Mouse (Mus musculus) lung, postnatal 14 days (tissue): ENCODE results near the gene Cdyl2.

ENCODE experiments used
- DNase-seq: peaks from one replicate; pipeline ENCODE4 v3.0.0; 2021

Gene Cdyl2

DNA sequence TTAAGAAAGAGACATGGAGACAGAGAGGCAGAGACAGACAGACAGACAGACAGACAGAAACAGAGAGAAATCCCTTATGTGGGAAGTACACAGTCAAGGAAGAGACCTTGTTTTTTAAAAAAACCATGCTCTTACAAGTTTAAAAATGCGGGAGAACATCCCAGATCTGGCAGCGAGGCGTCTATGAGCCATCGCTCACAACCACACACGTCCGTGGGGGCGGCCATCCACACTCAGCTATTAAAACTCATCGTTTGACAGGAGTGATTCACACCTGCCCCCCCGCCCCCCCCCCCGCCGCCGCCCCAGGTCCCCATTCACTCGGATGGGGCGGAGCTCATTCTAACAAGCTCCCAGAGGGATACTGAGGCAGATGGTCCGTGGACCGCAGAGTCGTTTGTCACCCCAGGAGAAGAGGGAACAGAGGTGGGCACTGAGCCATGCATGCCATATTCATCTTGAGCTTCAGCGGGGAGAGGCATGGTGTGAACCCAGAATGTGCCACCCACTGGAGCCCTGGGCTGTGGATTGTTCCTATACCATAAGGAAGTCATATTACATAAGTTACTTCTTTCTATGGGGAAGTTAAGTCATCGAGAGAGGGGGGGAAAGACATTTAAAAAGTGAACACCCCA lies 113.0 kb downstream of the Cdyl2 start:
- no peak for DNase-seq

DNA sequence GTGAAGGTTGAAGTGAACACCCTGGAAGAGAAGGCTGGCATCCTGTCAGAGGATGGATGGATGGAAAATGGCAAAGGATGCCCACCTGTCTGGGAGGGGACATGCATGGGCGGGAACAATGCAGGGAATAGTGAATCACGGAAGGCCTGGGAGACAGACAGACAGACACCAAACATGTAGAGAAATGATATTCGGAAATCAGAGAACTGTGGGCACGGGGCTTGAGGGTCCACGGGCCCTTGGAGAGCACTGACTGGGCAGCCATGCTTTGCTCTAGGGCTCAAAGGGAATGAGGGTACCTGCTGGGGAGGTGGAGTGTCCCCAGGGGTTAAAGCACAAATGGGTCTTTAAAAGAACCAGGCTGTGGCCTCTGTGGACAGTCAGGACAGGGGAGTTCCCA lies 113.6 kb downstream of the Cdyl2 start:
- no peak for DNase-seq

DNA sequence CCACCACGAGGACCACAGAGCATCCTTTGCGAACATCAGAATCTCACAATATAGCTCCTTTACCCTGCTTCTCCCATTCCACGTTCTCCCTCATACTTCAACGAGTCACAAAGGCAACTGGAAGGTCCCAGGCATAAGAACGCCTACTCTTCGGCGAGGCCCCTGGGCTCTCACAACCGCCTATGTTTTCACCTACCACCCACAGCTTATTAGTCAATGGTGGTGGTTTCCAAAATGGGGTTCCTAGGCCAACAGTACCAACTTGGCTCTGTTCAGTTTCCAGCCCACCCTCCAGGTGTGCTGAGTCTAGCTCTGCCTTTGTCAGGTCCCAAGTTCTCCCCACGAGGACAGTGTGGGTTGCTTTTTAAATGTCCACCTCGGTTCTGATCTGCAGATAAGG lies 114.0 kb downstream of the Cdyl2 start:
- no peak for DNase-seq

DNA sequence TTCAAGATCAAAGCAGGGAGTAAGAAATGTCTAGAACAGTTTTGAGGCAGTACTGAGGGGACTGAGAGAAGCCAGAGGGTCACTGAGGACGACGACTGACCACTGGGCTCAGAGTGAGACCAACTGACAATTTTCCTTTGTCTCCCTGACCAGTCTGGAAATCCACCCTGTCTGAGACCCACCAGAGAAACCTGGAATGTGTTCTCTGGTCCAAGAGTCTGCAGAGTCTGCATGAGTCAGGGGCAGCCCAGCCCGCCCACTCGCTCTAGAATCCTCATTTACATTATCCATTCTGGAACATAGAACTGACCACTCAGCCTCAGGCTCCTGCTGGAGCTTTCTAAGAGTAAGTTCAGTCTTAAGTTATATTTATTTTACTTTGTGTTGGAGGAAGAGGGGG lies 114.9 kb downstream of the Cdyl2 start:
- no peak for DNase-seq

DNA sequence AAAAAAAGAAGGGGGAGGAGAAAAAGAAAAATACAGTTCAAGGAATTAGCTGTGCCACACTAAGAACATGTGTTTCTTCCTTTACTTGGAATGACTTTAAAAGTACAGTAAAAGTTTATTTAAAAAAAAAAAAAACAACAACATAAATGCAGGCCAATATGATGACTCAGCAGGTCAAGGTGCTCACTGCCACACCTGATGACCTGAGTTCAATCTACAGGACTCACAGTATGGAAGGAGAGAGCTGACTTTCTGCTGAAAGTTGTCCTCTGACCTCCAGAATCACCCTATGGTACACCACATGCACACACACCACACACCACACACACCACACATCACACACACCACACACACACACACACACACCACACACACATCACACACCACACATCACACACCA lies 116.4 kb downstream of the Cdyl2 start:
- DNase-seq = no peak

DNA sequence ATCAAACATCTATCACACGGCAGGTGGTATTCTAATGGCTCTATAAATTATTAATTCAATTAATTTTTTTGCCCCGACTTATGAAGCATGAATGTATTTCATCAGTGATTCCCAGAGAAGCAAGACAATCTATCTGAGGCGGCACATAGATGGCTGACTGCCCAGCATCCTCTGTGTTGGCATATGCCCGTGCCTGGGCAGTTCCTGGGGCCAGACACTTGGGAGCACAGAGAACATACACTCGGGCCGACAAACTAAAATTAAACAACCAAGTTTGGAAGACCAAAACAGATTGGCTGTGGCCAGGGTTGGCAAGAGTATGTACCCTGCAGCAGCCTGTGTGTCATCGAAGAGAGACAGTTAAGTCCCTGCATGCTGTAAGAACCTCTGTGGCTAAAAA lies 117.9 kb downstream of the Cdyl2 start:
- DNase-seq = no peak

DNA sequence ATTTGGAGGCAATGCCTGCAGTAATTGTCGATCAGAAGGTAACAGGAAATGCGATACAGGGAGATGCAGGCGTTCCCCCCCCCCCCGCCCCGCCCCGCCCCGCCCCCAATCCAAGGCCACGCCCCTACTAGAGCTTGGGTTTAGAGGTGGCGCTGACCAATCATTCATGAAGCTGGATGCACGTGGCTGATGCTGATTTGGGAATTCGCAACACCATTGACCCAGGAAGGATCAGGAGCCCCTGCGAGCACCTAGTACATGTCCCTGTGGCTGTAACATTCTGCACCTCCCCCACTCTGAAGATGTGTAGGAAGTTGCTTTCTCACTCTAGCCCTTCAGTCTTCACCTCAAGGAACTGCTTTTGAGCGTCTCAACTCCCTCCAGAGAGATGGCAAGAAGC lies 126.6 kb downstream of the Cdyl2 start:
- DNase-seq = no peak

DNA sequence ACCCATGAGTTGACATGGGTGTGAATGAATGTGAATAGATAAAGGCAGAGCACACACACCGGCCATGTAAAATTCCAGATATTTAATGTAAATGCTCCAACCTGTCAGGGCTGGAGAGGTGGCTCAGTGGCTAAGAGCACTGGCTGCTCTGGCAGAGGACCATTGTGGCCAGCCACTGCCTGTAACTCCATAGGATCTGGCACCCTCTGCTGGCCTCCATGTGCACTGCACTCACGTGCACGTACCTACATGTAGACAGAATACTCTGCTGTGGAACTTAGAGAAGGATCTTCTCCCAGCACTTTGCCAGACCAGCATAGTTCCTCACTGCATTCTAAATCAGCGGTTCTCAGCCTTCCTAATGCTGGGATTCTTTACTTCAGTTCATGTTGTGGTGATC lies 130.0 kb downstream of the Cdyl2 start:
- DNase-seq = no peak

DNA sequence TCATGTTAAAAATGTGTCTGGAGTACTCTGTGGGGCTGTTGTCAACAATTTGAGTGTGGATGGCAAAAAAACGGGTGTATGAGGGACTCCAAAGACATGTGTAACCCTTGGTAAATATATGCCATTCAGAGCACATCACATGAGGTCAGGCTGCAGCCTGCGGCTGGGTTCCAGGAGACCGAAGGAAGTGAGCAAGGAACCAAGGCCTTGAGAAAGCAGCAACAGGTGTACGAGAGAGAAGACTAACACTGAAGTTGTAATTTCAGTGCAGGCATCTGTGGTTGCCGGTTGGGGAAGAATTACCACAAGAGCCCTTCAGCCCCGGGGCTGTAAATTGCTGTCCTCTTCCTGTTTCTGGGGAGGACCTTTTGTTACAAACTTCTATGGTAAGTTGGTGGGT lies 133.1 kb downstream of the Cdyl2 start:
- no peak for DNase-seq

DNA sequence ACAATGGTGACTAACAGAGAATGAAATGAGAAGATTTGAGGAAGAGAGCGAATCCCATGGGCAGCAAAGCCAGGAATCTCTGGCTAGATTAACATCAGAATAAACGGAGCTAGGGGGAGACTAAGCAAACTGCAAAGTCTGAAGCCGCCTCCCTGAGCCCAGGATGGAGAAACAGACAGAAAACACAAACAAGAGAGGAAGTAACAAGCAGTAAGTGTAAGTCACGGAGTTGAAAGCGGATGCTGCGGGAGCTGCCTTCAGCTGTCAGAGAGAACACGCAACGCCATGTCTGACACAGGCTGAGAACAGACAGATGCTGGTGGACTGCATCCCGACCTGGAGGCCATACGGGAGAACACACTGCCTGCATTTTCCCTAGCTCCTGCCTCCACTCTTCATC lies 141.6 kb downstream of the Cdyl2 start:
- DNase-seq = no peak

DNA sequence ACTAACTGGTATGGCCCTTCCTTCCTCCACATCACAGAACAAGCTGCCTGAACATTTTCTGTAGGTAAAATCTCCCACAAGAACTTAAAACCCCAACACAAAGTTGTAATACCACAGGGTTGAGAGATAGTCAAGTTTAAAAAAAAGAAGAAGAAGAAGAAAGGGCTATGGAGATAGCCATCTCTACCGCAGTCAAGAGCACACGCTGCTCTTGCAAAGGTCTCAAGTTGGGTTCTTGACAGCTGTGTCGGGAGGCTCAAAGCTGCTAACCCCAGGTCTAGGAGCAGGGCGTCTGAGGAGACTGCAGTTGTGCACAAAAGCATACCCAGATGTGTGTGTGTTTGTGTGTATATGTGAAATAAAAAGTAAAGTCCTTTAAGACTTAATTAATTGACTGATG lies 142.2 kb downstream of the Cdyl2 start:
- no peak for DNase-seq

DNA sequence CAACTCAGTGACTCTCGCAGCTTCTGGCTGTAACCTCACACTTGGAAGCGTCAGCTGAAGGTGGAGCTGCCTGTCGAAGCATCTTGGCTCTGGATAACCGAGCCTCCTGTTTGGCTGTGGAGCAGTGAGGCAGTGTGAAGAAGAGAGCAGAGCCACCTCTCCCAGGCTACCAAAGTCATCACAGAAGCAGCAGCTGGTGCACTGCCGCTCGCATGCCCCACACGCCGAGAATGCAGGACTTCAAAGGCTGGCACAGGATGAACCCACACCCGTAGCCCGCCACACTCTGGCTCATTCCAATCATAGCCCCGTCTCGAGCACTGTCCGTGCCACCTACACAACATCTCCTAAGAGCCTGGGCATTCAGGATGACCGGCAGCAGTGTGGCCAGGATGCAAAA lies 142.7 kb downstream of the Cdyl2 start:
- DNase-seq = no peak

DNA sequence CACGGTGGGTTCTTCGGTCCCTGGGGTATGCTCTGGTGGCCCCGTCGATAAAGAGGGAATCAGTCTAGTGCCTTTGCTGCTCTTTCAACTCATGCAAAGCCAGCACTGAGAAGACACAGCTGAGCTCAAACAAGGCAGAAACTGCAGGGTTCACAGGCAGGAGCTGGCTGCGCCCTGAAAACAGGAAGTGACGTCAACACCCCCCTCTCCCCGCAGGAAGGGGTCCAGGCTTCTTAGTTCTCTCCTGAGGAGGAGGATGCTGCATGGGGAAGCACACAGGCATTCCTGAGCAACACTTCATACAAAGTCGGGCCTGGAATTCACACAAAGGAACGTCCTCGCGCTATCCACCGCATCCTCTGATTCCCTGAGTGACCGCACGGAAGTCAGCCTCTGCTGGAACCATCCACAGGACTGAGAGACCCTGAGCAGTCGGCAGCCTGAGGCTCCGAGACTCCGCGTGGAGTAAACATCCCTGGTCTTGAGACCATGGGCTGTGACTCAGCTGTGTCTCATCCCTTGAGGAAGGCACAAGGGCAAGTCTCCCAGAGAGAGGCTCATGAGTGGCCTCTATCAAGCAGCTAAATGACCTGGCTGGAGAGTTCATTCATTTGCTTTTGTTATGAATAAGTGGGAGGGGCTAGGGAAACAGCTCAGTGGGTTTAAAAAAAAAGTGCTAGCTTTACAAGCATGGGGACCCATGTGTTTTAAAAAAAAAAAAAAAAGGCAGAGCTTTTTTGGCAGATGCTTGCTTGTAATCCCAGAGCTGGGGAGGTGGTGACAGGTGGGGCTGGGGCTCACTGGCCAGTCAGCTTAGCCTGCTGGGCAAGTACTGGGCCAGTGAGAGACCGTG lies 144.9 kb downstream of the Cdyl2 start:
- DNase-seq = no peak

DNA sequence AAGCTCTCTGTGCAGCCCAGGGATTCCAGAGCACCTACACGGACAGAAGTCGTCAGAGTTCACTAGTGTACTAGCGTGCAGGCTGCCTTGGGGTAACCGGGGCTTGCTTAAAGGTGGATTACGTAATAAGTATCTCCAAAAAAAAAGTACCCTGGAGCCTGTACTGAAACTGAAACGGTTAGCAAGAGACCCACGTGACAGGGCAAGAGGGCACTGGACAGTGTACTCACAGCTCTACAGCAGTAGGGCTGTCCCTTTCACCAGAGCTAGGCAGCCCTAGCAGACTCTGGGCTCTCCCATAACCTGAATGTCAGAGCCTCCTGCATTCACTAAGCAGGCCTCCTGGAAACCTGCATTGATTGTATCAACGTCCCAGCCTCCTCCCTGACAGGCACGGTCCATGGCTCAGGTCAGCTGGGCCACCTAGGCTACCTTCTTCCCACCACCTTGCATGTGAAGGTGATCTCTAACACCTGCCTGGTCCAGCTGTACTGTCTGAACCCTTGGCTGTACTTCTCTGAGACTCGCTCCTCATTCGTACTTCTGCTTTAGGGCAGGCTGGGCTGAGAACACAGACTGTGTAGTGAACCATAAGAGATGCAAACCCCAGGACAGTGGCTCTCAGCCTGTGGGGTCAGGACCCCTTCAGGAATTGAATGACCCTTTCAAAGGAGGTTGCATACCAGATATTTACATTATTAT lies 151.3 kb downstream of the Cdyl2 start:
- DNase-seq = peak; percentile 5

DNA sequence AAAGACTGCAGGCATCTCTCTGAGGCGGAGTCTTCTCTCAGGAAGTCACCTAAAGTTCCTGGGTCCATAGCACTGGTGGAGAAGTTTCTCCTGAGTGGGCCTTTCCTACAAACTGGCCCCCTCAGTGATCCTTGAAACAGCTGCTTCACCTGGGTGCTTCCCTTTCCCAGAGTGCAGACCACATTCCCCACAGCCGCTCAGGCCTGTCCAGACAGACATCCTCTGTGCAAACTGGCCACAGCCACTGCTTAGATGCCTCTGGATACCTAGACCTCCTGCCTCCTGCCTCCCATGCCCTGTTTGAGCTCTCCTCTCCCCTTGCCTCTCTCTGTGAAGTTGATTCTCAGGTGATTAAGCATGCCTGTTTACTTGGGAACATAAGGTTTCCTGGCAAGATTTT lies 156.1 kb downstream of the Cdyl2 start:
- no peak for DNase-seq

DNA sequence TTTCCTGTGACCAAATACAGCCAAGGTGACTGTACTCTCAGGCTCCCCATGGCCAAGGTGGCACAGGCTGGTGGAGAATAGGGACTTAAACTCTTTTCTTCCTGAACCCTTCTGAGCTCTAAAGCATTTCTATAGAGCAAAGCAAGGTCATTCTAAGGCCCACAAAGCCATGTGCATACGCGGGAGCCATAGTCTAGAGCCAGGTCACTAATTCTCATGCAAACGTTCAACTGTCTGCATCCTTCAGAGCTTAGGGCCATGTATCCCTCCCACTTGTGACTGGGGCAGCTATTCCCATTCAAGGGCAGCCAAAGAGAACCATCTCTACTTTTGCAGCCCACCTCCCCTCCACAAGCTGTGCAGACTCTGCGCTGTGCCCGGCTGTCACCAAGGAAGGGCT lies 159.7 kb downstream of the Cdyl2 start:
- DNase-seq = no peak

DNA sequence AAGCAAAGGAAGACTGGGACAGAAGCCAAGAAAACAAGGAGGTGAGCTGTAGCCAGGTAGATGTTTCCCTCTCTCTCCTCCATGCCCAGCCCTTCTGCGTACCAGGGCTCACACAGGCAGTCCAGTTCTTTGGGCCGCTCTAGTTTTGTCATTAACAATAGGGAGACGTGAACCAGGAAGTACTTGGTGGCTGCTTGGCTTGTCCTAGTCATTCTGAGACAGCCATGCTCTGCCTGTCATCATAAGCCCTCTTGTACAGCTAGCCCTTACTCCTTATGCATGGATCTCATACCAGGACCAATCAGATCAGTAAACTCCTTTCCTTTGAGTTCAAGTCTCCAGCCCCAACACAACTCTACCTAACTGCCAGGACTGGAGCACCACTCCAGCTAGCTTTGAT lies 180.0 kb downstream of the Cdyl2 start:
- no peak for DNase-seq

DNA sequence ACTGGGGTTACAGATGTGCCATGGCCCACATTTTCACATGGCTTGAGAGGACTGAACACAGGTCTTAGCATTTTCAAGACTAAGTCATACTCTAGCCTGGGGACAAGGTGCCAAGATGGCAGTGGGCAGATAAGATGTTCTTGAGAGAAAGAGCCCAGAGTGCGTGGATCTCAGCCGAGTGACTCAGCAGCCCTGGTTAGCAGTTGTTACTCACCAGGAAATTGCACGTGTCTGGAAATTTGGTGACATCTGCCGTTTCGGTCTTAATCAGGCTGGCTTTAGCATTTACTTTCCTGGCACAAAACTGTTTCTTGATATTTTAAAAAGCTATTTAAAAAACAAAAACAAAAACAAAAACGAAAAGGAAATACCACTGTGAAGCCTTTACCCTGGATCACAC lies 180.5 kb downstream of the Cdyl2 start:
- no peak for DNase-seq

DNA sequence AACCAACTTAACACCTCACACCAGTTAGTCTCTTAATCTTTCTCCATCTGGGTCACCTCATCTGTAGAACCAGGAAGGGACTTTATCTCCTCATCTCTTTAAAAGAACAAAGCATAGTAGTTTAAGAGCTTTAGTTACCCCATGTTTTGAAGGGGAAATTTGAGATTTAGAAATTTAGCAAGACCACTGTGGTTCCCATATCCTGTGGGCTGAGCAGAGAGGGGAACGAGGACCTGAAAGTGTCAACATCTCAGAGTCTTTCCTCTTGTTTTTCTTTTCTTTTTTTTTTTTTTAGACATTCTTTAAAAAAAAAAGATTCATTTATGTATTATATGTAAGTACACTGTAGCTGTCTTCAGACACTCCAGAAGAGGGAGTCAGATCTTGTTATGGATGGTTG lies 189.4 kb downstream of the Cdyl2 start:
- DNase-seq = no peak

DNA sequence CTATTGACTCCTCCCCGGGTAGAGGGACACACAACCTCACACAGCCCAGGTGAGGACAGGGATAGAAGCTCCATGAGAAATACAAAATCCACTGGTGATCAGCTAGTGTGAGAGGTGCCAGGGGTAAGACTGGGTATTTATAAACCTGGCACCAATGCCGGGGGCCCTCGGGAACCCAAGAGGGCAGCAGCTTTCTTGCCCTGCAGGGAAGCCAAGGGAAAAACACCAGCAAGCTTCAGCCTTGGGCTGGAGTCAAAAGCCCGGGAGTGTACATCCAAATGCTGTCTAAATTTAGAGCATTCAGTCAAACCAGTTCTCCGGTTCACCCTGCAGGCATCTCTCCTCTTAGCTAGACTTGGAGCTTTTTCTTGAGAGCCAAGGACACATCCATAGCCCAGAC lies 189.9 kb downstream of the Cdyl2 start:
- no peak for DNase-seq

DNA sequence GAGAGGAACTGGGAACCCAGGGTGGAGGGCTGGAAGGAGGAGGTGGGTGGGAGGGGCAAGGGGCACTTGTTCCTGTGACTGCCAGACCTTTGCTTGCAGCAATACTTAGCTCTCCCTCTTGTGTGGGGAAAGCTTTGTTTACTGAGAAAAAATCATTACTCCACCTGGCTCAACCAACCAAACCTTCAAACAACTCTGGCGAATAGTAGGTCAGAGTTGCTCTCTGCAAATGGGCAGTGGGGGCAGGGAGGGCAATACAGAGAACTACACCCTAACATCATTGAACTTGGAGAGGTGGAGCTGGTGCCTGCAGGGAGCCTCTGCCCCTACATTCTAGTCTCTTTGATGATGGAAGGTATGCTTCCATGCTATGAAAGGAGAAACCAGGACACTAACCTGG lies 192.7 kb downstream of the Cdyl2 start:
- no peak for DNase-seq

DNA sequence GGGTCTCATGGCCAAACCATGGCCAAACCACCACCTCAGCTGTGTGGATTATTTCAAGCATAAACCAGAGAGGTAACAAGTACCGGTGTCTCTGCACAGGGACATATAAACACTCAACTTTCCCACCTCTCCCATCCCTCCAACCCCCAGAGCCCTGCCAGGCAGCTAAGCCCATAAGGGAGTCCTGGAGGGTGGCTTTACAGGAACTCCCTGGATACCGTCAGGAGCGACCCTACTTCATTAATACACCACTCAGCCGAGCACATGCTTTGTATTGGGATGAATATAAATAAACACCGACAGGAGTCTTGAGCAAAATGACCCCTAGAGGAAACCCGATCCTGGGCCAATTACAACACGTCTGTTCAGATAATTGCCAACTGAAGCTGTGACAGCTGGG lies 194.0 kb downstream of the Cdyl2 start:
- DNase-seq = no peak

DNA sequence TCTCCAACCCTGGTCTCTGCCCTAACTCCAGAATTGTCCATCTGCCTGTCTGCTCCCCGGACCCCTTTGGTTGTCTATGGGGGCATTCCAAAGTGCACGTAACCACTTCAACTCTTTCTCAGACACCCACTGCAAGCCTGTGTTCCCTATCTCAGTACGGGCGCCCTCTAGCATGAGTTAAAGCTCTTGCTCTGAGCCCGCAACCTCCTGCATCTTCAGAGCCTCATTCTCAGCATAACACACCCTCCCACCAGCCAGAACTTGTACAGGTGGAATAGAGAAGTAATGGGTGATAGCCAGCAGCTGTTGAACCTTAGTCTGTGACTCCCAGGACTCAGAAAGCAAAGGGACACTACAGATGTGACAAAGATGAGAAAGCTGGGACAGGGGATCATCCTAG lies 196.0 kb downstream of the Cdyl2 start:
- DNase-seq = no peak

DNA sequence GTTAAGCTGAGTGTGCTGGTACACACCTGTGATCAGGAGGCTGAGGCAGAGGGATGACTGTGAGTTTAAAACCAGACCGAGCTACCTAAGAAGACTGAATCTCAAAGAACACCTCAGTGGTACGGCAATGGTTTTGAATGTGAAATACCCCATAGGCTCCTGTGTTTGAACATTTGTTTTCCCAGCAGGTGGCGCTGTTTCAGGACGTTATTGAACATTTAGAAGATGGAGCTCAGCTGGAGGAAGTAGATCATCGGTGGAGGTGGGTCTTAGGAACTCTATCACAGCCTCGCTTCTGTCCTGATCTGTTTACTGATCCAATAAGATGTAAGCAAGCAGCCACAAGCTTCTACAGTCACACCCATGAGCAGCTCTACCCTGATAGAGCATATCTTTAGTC lies 199.7 kb downstream of the Cdyl2 start:
- no peak for DNase-seq
